Mouse (Mus musculus) intestine, embryonic 16.5 days (tissue): Measurements from ENCODE around the gene Scamp2. TPM values are rescaled to one million over a fixed set of nuclear protein-coding genes. Genes with fewer than 3 reads are reported as not detected.

Source experiments
- ATAC-seq: fragments of 200-750 bp; cut with Nextera tagmentation; 2 replicates; pipeline ENCODE4 v1.8.0; 2017; ENCODE audit warnings: moderate TSS enrichment, moderate library complexity
- H3K27ac ChIP-seq: fragments of 300-500 bp; sonication (generic); 2 replicates; pipeline ENCODE4 v1.5.1; 2014; ENCODE audit warnings: mild to moderate bottlenecking, low read length
- H3K27me3 ChIP-seq: fragments of 300-500 bp; sonication (generic); replicated peaks from 2 replicates; pipeline ENCODE4 v1.6.1; 2014; ENCODE audit warnings: low read length, control low read depth, mixed read lengths; ENCODE audit not compliant: control insufficient read depth, insufficient read depth
- H3K36me3 ChIP-seq: fragments of 300-500 bp; sonication (generic); 2 replicates; pipeline ENCODE4 v1.6.1; 2014; ENCODE audit warnings: low read length, control low read depth; ENCODE audit not compliant: control insufficient read depth, insufficient read depth
- H3K4me1 ChIP-seq: fragments of 300-500 bp; sonication (generic); 2 replicates; pipeline ENCODE4 v1.6.1; 2014; ENCODE audit warnings: low read length, control low read depth, mixed read lengths; ENCODE audit not compliant: control insufficient read depth, insufficient read depth
- H3K4me2 ChIP-seq: fragments of 300-500 bp; sonication (generic); 2 replicates; pipeline ENCODE4 v1.6.1; 2014; ENCODE audit warnings: low read depth, low read length, control low read depth
- H3K4me3 ChIP-seq: fragments of 300-500 bp; sonication (generic); 2 replicates; pipeline ENCODE4 v1.5.1; 2014; ENCODE audit warnings: mild to moderate bottlenecking, low read length
- H3K9ac ChIP-seq: fragments of 300-500 bp; sonication (generic); 2 replicates; pipeline ENCODE4 v1.6.1; 2014; ENCODE audit warnings: low read depth, low read length
- H3K9me3 ChIP-seq: fragments of 300-500 bp; sonication (generic); 2 replicates; pipeline ENCODE4 v1.6.1; 2016; ENCODE audit warnings: low read length, control low read depth; ENCODE audit not compliant: control insufficient read depth
- WGBS: fragments of 180-500 bp; shearing (Covaris S2); extraction: QIAGEN DNeasy Blood & Tissue Kit; methylation state at CpG from one replicate; pipeline ENCODE4 v1.1.7; 2014; 5-methylcytosine and 5-hydroxymethylcytosine counted together
- polyA plus RNA-seq: library from polyadenylated mRNA; unstranded; fragments of >200 nt; fragmentation: Nextera tagmentation; extraction: Ambion mirVana; gene quantifications from 2 replicates; pipeline ENCODE4 v1.2.1, GENCODE M21; 2015

Gene Scamp2
- polyA plus RNA-seq, 1 experiment from 2014 or later, result 97.2 TPM

DNA sequence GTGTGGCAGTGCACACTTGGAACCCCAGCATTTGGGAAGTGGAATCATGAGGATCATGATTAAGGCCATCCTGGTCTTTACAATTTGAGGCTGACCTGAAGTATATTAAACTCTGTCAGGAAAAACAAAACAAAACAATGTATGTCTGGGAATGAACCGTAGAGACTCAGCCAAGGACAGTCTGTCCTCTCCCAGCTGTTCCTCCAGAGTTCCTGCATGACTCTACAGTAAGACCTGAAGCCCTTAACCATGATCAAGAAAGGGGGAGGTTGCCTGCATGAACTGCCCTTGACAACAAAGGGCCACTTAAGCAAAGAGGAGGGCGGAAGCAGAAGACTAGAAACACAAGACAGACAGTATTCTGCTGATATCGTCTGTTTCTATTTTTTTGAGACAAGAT is 14.8 kb downstream of the Scamp2 start:
- Histone ChIP-seq H3K4me3 (no peak overlapping the region), H3K9me3 (no peaks in the 10 kb centered on the region), H3K36me3 (peaks cover 11% of the 10 kb centered on the region; the same call in 1 of the 2 replicates), H3K4me2 (no peak overlapping the region), H3K27ac (no peak overlapping the region), H3K4me1 (no peaks in the 10 kb centered on the region), H3K9ac (no peak overlapping the region), H3K27me3 (no peaks in the 10 kb centered on the region)
- WGBS, result 66% methylated on average over 3 of the region's 3 CpGs
- no peak for ATAC-seq

DNA sequence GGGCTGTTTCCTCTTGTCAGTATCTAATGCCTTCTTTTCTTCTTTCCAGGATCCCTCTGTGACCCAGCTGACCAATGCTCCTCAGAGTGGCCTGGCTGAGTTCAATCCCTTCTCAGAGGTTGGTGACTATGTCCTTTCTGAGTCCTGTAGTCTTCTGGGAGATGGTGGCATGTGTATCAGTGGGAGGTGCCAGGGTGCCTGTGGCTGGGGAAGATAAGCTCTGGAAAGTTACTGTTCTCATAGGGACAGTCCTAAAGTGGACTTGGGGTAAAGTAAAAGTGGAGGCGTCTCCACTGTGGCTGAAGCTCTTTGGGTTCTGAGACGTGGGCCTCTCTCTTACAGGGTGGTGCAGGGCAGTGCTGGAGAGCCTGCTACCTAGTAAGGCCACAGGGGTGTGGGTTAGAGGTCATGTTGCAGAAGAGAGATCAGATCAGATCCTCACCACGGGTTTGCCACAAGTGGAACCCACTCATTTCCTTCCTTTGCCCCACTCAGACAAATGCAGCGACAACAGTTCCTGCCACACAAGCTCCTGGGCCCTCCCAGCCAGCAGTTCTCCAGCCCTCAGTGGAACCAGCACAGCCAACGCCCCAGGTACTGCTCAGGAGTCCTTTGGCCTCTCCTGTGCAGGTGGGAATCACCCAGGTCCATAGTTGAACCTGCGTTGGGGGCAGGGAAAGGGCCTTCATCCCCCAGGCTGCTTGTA is 16.6 kb downstream of the Scamp2 start:
- H3K4me1 ChIP-seq, result no peaks in the 10 kb centered on the region
- 86% methylated on average over 6 of the region's 6 CpGs for WGBS
- H3K4me2 ChIP-seq, result no peak overlapping the region
- H3K4me3 ChIP-seq, result no peak overlapping the region
- no peak for ATAC-seq
- no peaks in the 10 kb centered on the region for H3K9me3 ChIP-seq
- H3K36me3 ChIP-seq, result peaks cover 14% of the 10 kb centered on the region
- H3K9ac ChIP-seq, result no peak overlapping the region
- H3K27ac ChIP-seq, result no peak overlapping the region
- no peaks in the 10 kb centered on the region for H3K27me3 ChIP-seq

DNA sequence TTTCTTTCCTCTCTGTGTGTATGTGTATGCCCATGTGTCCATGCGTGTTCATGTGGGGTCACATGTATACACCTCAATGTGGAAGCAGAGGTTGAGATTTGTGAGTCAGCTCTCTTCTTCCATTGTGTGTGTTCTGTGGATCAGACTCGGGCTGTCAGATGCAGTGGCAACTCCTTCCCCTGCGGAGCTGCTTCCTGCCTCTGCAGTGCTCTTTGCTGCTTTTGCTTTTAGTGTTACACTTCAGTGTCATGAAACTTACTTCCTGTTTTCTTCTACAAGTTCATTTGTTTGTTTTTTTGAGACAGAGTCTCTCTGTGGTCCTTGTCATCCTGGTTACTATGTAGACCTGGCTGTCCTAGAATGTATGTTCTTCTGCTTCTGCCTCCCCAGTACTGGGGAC is 24.2 kb downstream of the Scamp2 start:
- Histone ChIP-seq H3K36me3 (peaks cover 8% of the 10 kb centered on the region), H3K9ac (no peak overlapping the region), H3K4me1 (peaks cover 11% of the 10 kb centered on the region), H3K4me2 (no peak overlapping the region), H3K9me3 (no peaks in the 10 kb centered on the region), H3K4me3 (no peak overlapping the region), H3K27ac (no peak overlapping the region), H3K27me3 (no peaks in the 10 kb centered on the region)
- no peak for ATAC-seq
- 87% methylated on average over 3 of the region's 3 CpGs for WGBS

DNA sequence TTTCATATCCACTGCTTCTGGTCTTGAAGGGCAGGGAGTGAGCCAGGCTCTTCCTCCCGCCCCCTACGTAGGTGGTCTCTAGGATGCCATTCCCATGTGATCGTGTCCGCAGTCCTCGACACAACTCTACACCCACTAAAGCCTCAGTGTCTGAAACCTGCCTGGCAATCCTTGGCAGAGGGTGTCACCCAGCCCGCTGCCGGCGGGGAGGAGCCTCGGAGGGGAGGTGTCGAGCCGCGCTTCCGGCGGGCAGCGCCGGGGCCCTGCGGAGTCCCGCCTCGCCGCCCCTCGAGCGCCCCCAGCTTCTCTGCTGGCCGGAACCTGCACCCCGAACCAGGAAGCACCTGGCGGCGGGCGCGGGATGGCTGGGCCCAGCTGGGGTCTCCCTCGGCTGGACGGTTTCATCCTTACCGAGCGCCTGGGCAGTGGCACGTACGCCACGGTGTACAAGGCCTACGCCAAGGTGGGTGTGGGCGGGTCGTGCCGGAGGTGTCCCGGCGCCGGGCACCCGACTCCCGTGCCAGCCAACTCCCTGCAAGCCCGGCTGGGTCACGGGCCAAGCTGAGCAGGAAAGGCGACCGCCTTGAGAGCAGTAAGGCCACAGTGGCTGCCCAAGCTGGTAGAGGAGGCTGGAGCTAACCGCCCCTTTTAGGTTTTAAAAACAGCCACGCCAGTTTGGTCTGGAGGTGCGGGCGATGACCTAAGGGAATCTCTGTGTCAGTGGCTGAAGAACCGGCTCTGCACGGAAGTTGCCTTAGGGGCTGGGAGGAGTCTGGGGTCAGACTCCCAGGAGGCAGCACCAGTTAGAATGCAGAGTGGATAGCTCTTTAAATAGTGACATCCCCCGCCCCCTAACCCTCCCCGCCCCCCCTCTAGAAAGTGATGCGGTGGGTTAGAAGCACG is 28.7 kb downstream of the Scamp2 start, which contains the start of gene Ulk3:
TSS of gene Ulk3 (plus strand) at position 229 of the 903 bp plus-strand sequence.
- Histone ChIP-seq H3K27me3 (no peaks in the 10 kb centered on the region), H3K4me3 (peak within 1 kb of the TSS; percentile 81), H3K27ac (peak within 1 kb of the TSS; percentile 89), H3K9me3 (no peaks in the 10 kb centered on the region), H3K9ac (peak within 1 kb of the TSS; percentile 88), H3K4me1 (peaks cover 17% of the 10 kb centered on the region), H3K4me2 (peak within 1 kb of the TSS; percentile 92), H3K36me3 (0 out of 2 replicates have a peak, but pooled peaks cover 12% of the 10 kb centered on the region)
- peak; percentile 91 for ATAC-seq
- 0% methylated on average over 58 of the region's 58 CpGs for WGBS

DNA sequence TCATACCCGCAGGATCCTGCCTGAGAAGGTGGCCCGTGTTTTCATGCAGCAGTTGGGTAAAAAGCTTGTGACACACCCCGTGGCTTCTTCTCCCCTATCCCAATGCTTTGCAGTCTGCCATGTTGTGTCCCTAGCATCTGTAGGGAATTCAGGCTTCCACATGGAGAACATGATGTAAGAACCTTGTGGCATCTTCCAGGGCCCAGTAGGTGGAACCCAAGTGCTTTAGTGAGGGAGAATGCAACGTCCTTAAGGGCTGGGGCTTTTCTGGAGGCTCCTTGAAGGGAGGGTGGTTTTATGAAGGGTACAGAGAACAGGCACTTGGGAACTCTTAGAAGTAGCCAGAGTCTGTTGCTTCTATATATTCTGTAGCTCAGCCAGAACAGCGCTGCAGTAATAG is 30.0 kb downstream of the Scamp2 start:
- no peaks in the 10 kb centered on the region for H3K27me3 ChIP-seq
- H3K36me3 ChIP-seq, result 0 out of 2 replicates have a peak, but pooled peaks cover 10% of the 10 kb centered on the region
- H3K4me2 ChIP-seq, result no peak overlapping the region
- 38% methylated on average over 5 of the region's 5 CpGs for WGBS
- no peak for ATAC-seq
- H3K4me1 ChIP-seq, result peaks cover 17% of the 10 kb centered on the region
- no peak overlapping the region for H3K27ac ChIP-seq
- no peaks in the 10 kb centered on the region for H3K9me3 ChIP-seq
- H3K4me3 ChIP-seq, result no peak overlapping the region
- H3K9ac ChIP-seq, result no peak overlapping the region

DNA sequence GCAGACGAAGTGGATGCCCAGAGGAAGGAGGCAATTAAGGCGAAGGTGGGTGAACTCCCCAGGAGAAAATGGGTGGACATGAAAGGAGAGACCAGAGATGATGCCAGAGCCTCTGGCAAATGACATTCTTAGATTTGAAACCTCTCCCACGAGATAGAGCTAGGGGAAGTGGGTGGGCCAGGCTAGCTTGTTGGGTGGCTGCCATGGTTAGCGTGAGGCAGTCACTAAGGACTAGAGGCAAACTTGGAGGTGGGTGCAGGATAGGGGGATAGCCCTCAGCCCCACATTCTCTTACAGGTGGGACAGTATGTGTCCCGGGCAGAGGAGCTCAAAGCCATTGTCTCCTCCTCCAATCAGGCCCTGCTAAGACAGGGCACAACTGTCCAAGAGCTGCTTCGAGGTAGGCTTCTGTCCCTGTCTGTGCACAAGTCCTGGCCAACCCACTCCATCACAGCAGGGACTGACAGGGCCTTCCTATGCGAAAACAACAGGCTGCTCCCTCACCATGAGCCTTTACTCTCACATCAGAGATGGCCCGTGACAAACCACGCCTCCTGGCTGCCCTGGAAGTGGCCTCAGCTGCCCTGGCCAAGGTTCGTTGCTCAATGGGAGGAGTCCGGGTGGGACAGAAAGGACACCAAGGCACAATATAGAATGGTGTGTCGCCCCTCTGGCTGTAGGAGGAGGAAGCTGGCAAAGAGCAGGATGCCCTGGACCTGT is 32.9 kb downstream of the Scamp2 start:
- peaks cover 16% of the 10 kb centered on the region for H3K4me1 ChIP-seq
- no peak overlapping the region for H3K27ac ChIP-seq
- H3K9ac ChIP-seq, result no peak overlapping the region
- peak; percentile 27; the same call in 1 of the 2 replicates for ATAC-seq
- no peaks in the 10 kb centered on the region for H3K27me3 ChIP-seq
- 0 out of 2 replicates have a peak, but pooled peaks cover 9% of the 10 kb centered on the region for H3K36me3 ChIP-seq
- no peak overlapping the region for H3K4me2 ChIP-seq
- no peaks in the 10 kb centered on the region for H3K9me3 ChIP-seq
- H3K4me3 ChIP-seq, result no peak overlapping the region
- WGBS, result 51% methylated on average over 12 of the region's 12 CpGs

DNA sequence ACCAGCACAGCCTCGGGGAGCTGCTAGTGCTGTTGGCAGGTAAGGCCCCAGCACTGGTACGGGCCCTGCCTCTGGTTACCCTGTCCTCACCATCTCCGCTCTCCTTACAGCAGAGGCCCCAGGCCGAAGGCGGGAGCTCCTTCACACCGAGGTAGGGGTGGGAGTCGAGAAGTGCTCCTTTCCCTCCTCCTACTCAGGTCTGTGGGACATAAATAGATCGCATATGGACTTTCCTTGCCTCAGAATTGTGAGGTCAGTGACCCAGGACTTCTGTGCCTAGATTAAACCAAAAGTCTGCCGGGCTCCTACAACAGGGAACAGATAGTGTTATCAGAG is 33.4 kb downstream of the Scamp2 start:
- Histone ChIP-seq H3K27me3 (no peaks in the 10 kb centered on the region), H3K9me3 (no peaks in the 10 kb centered on the region), H3K4me1 (peaks cover 15% of the 10 kb centered on the region; the same call in 1 of the 2 replicates), H3K27ac (no peak overlapping the region), H3K4me2 (no peak overlapping the region), H3K9ac (no peak overlapping the region), H3K4me3 (no peak overlapping the region), H3K36me3 (0 out of 2 replicates have a peak, but pooled peaks cover 9% of the 10 kb centered on the region)
- 75% methylated on average over 9 of the region's 9 CpGs for WGBS
- no peak for ATAC-seq

DNA sequence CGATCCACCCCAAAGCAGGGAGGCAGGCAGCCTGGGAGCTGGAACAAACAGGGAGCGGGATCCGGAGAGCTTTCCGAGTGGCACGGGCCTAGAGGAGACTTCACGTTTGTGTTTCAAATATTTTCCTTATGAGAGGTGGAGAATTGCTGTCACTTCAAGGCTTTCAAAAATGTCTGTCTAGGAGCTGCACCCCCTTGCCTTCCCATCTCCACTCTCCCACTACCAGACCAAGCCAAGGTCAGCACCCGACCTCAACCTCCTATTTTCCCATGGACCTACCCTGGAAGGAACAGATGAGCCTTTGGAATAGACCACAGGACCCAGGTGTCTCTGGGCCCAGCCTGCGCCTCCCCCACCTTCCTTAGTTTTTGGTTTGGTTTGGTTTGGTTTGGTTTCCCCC is 36.5 kb downstream of the Scamp2 start:
- WGBS, result 78% methylated on average over 8 of the region's 8 CpGs
- Histone ChIP-seq H3K4me1 (peaks cover 27% of the 10 kb centered on the region), H3K36me3 (0 out of 2 replicates have a peak, but pooled peaks cover 3% of the 10 kb centered on the region), H3K4me2 (no peak overlapping the region), H3K27me3 (no peaks in the 10 kb centered on the region), H3K9ac (no peak overlapping the region), H3K27ac (no peak overlapping the region), H3K4me3 (no peak overlapping the region), H3K9me3 (no peaks in the 10 kb centered on the region)
- no peak for ATAC-seq

DNA sequence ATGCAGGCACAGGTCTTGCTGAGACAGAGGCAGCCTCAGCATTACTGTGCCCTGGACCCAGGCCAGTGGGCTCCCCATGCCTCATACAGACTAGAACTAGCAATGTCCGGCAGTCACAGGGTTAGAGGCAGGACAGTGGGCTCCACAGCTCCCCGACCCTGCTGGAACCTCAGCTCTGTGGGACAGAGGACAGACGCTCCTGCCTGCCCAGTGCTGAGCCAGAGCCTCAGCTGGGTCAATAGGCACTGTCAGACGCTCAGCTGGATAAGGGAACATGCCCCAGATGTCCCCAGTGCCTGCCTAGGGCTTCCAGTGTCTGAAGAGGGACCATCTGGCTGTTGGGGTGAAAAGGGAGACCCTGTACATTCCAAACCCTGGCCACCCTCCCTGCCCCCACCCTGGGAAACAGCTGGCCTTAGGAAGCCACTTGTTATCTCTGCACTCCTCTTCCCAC is 37.2 kb downstream of the Scamp2 start:
- Histone ChIP-seq H3K4me3 (no peak overlapping the region), H3K4me2 (no peak overlapping the region), H3K9ac (no peak overlapping the region), H3K4me1 (peaks cover 27% of the 10 kb centered on the region), H3K36me3 (0 out of 2 replicates have a peak, but pooled peaks cover under 1% of the 10 kb centered on the region), H3K27ac (no peak overlapping the region), H3K9me3 (no peaks in the 10 kb centered on the region), H3K27me3 (no peaks in the 10 kb centered on the region)
- WGBS, result 27% methylated on average over 4 of the region's 4 CpGs
- ATAC-seq, result no peak
